Mouse (Mus musculus) monocyte, adult 5-6 weeks (primary cell): ENCODE measurements at regions not wholly inside any gene's neighbourhood (a gene's known extent, or its start where the extent isn't known, plus 50 kb on each side); places are given as distances from the start of the nearest gene placed in this dataset.

ENCODE experiments used
- ATAC-seq: fragments of 153-309, 156-312 bp; replicated peaks from 2 replicates; pipeline ENCODE4 v1.8.0; 2017; ENCODE audit warnings: mild to moderate bottlenecking; ENCODE audit not compliant: low TSS enrichment, insufficient number of reproducible peaks, severe bottlenecking, poor library complexity, low FRiP score

DNA sequence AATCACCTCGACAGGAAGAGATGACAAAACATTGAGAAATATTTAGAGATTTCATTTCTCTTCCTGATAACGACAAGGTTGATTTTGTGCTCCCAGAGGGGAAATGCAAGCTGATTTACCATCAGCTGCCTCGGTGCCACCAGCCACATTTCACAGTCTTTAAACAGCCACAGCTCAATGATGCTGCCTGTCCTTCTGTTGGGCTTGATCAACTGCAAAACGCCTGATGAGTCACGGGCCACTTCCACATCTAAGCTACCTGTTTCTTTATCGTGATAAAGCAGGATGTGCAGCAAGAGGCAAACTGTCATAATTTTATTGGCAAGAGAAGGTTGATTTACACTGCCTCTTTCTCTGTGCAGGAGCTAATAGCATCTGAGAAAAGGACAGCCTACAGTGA, 140.1 kb upstream of the Slc7a11 start:
- ATAC-seq: no peak

DNA sequence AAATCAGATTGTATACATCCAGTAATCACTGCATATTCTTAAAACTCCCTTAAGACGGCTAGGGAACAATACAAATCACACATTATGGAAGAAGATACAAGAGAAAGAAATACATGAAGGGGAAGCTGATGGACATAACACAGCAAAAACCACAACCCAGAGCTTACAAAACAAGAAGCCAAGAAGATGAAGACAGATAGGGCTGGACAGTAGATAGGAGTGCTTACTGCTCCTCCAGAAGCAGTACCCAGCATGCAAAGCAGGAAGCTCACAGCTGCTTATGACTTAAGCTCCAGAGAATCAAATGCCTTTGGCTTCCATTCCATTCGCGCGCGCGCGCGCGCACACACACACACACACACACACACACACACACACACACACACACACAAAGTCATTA, 131.0 kb upstream of the Slc7a11 start:
- ATAC-seq: no peak

DNA sequence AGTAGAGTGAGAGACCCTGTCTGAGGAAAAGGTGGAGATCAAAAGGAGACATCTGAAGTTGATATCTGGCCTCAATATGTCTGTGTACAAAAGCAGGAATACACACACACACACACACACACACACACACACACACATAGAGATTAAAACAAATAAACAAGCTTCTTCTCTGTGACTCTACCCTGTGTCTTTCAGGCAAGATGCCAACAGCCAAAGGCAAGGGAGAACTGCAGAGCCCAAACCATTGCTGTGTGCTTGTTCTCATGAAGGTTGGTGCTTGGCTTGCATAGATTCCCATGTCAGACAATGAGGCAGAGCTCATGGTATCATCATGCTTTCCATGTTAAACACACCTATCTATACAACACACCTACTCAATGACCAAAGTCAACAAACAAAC, 126.6 kb upstream of the Slc7a11 start:
- ATAC-seq: no peak

DNA sequence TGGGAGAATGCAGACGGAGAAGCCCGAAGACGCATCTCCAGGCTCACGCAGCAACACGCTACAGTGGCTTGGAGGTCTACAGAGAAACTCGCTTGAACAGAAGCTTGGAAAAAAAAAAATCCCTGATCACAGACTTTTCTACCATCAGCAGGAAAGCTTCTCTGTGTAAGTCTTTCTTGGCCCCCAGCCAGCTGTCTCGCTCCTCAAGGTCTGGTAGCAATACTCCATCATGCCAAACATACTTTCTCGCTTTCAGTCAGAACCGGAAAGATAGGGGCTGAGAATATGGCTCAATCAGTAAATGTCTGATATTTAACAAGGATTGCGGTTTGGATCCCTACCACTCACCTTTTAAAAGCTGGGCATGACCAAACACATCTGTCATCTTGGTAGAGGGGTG, 126.2 kb upstream of the Slc7a11 start:
- no peak for ATAC-seq

DNA sequence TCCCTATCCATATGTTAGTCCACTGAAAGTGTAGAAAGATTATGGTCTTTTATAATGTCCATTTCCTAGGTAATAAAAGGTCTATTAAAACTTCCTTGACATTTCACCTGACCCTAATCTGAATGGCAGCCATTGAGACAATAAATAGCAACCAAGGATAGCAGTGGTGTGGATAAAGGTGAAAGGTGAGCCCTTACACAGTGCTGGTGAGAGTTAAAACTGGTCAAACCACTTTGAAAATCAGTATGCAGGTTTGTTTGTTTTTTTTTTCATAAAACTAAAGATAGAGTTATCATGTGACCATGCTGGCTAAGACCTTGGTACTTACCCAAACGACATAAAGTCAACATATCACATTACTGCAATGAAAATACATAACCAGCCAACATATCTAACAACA, 110.7 kb upstream of the Slc7a11 start:
- ATAC-seq: no peak

DNA sequence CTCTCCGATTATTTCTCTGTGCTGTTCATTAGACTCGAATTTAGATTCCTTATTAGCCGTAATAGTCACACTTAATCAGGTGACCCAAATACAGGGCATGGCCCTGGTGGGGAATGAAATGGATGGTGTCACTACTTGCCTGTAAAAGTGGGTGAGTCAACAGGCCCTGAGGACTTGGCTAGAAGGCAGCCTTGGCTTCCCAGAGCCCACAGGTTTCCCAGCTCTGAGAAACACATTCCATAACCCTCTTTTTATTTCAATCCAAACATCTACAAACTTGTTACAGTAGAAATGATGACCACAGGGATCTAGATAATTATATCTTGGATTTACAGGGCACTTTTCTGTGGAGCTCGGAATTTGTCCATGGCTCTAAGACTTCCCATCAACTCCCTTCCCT, 105.2 kb upstream of the Slc7a11 start:
- ATAC-seq: no peak

DNA sequence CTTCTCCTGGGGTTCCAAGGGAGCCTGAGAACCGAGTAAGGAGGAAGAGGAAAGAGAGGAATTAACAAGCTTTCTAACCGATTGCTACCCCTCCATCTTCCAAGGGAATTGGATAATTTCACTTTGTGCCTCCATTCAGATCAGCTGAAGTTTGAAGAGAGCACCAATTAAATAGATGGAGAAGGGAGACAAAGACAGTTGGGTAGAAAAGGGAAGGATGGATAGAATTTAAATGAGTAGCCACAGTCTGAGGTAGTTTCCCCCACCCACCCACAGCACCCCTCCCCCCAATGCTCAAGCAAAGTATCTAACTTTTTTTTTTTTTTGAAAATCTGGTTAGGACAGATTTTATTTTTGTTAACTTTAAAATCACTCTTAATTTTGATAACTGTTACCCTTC, 87.2 kb upstream of the Slc7a11 start:
- no peak for ATAC-seq

DNA sequence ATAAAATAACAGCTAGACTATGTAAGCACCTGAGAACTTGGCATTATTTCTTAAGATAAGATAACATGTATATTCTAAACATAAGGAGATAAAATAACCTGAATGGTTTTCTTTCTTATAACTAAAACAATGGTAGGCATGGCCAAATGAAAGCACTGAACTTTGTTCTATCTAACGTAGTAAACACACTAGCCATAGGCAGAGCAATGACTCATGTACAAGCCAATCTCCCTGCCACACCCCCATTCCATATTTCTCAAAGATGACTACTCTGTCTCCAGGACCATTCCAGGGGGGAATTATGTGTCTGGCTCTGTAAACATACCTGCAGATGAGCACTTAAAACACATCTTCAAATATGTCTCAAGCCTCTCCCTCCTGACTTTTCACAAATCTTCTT, 80.6 kb upstream of the Slc7a11 start:
- no peak for ATAC-seq

DNA sequence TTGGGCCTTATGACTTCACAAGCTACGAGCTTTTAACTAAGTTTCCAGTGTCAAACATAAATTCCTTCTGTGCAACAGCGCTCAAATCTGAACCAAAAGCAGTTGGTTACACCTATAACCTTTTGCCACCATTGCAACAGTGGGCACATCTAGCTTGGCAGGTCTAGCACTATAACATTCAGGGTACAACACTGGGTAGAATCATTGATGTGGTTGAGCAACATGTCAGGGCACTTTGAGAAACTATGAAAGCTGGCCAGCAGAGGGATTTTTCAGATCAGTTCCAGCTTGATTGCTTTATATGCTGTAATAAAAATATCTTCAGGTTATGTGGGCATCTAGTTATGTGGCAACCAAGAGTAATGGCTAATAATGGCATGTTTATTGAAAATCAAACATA, 63.8 kb upstream of the Slc7a11 start:
- ATAC-seq: no peak
